Mouse (Mus musculus): ENCODE measurements around the gene Chd8. TPM values are rescaled to one million over a fixed set of nuclear protein-coding genes. Genes with fewer than 3 reads are reported as not detected.

The Chd8 gene
- total RNA-seq, 2 experiments from 2014 or later, result 111 to 126 TPM

DNA sequence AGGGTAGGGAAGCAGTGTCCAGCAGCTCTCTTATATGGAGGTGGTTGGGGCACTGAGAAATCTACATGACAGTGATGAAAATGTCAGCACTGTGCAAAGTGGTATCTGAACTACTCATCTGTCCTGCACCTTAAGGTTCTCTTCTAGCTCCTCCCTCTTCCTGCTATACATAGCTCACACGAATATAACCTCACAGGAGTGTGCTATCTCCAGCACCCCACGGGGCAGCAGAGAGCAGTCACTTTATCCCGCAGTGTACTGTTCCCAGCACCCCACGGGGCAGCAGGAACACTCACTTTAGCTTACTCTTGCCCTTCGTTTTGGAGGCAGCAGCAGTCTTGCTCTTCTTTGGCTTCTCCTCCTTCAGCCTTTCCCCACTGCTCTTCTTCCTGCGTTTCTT lies 25.3 kb downstream of the Chd8 start:
- intact Hi-C loops (cut with DNase I), result no loop called here

DNA sequence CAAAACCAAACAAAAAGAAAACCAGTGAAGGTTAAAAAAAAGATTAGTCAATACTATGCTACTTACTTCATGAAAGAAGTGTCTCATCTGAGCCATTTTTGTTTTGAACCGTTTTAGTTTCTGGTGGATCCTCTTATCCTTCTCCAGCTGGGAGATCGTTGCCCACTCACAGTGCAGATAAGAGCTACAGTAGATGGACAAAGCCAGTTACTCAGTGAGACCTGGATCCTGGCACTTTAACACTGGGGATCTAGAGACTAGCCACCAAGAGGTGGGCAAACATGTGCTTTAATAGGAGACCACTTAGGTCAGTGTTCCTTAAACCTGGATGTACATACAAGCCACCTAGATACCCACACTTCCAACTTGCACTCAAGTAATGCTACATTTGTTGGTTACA lies 31.6 kb downstream of the Chd8 start:
- DNase-seq (ENCODE audit: extremely low spot score in 1 of 2, low spot score in 2 of 2), result no peak
- intact Hi-C loops (cut with DNase I), result loop anchor here (2.0 to 10.0 kb wide), 3 partner anchors 13 to 151 kb away; no protein-coding TSS in a partner anchor

More for the DNA sequence above, 25.3 kb downstream of the Chd8 start:
- no peak for DNase-seq (ENCODE audit: extremely low spot score in 1 of 2, low spot score in 2 of 2)

- intact Hi-C loops (cut with DNase I), result loop anchor here (5.0 kb wide), 1 partner anchor 40 kb away; no protein-coding TSS in a partner anchor
- DNase-seq (ENCODE audit: extremely low spot score in 1 of 2, low spot score in 2 of 2), result no peak
These were observed 40.3 kb downstream of the Chd8 start for GRCm38 (mm10) chr14:52217261-52217660.

DNA sequence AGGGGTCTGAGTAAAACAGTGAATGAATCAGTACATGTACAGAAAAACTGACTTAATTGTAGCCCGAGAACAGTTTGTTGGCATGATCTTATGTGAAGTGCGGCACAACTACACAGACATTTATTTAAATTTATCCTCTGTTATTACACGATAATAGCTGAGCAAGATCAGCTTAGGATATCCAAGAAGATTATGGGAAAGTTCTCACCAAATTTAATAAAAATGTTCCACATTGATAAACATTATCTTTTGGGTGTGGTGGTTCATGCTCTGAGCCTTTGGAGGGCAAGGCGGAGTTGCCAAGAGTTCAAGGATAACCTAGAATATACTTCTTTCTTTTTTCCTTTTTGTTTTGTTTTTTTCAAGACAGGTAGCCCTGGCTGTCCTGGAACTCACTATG lies 58.2 kb downstream of the Chd8 start:
- DNase-seq (ENCODE audit: extremely low spot score in 1 of 2, low spot score in 2 of 2), result no peak
- intact Hi-C loops (cut with DNase I), result loop anchor here (5.0 to 10.0 kb wide), 2 partner anchors 43 to 295 kb away; no protein-coding TSS in a partner anchor

DNA sequence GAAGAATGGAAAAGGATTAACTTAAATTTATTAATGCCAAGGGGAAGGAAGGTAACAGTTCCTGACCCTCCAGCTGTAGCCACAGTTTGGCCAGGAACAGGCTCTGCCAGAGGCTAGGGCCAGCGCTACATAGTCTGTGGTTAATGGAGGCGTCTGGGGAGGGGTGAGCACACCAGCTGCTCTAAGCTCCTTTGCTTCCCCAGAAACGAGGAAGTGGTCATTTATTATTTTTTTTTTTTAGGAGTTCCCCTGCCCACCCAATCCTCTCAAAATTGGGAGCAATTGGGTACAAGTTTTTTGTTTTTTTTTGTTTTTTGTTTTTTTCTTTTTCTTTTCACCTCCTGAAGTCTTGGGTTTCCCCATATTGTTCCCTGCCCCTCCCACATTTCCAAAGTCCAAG lies 59.4 kb downstream of the Chd8 start:
- intact Hi-C loops (cut with DNase I), result loop anchor here (5.0 to 10.0 kb wide), 2 partner anchors 44 to 293 kb away; no protein-coding TSS in a partner anchor
- DNase-seq (ENCODE audit: extremely low spot score in 1 of 2, low spot score in 2 of 2), result no peak

DNA sequence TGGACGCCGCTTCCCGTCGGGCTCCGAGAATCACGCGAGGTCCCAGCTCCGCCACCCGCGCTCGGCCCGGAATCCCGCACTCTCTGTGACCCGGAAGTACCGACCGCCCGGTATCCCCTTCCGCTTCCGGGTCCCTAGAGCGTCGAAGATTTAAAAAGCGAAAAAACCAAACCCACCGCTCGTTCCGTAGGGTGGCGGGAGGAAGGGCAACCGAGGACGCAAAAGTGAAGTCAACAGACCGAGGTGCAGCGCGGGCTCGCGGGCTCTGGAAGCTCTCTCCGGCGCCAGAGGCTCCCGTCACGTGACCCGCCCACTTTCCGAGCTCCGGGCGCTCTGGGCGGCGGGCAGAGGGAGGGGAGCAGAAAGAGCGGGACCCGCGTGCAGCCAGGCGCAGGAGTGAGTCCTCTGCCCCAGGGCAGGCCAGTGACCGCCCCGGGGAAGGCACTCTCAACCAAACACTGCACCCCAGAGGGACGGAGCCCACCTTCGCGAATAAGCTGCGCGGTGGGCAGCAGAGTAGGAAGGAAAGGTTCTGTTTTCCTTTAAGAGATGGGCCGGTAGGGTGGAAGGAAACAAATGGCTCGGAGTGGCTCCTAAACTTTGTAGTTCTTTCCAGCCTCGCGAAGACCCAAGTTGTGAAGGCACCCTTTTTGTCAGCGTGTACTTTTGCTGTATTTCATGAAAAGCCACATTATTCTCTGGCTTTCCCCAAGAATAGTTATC lies 60.3 kb downstream of the Chd8 start, which contains the start of gene Supt16:
Gene Supt16 (minus strand): TSS at position 261 of the 723 bp plus-strand sequence.
- intact Hi-C loops (cut with DNase I), result loop anchor here (5.0 to 10.0 kb wide), 2 partner anchors 45 to 293 kb away; no protein-coding TSS in a partner anchor

DNA sequence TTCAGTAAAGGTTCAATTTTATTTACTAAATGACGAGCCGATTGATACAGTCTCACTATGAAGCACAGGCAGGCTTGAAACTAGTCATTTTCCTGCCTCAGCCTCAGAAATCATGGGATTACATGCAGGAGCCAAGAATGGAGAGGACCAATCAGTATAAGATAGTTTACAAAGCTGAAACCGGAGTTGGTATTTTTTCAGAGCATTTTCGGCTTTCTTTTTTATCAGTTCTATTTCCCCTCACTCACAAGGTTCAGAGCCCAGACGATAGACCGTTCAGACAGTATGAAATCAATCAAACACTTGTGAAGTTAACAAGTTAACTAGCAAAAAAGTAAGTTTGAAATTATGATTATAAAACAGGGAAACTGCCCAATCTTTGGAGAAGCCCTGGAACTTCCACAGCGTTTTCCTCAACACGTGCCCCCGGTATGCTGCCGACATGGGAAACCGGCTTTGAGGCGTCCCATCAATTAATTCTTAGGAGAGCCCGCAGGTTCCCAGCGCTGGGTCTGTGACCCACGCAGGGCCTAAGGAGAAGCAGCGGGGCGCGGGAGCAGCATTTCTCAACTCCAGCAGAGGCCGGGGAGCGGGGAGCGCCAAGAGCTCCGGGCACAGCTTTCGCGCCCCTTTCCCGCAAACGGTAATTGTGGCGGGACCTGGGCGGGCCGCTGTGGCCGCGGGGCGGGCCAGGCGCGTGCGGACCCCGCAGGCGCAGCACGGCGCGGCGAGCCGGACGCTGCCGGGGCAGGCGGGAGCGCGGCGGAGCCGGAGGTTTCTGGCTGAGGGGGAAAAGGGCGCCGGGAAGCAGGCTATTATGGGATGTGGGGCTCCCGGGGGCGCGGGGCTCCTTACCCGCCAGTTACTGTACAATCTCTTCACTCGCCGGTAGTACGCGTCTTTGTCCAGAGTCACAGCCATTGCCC lies 61.1 kb downstream of the Chd8 start:
- intact Hi-C loops (cut with DNase I), result loop anchor here (5.0 to 10.0 kb wide), 2 partner anchors 46 to 292 kb away; no protein-coding TSS in a partner anchor
- peak in 1 of 2 experiments; percentile 45 for DNase-seq (ENCODE audit: extremely low spot score in 1 of 2, low spot score in 2 of 2)

More for the DNA sequence above, 60.3 kb downstream of the Chd8 start, which contains the start of gene Supt16:
- DNase-seq (ENCODE audit: extremely low spot score in 1 of 2, low spot score in 2 of 2), result peak; percentile 73 to 91

DNA sequence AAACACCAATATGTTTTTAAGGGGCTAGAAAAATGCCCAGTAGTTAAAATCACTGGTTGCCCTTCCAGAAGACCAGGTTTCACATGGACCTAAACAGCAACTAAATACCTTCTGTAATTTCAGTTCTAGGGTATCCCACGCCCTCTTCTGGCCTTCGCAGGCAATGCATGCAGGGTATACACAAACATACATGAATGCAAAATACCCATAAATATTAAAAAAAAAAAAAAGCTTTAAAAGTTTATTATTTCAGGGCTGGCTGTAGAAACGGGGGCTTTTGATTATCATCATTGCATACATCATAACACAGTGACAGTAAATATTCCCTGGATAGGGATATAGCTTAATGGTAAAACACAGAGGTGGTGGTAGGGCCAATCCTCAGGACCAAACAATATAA lies 61.9 kb downstream of the Chd8 start:
- peak in 1 of 2 experiments; percentile 43 for DNase-seq (ENCODE audit: extremely low spot score in 1 of 2, low spot score in 2 of 2)
- intact Hi-C loops (cut with DNase I), result loop anchor here (5.0 to 10.0 kb wide), 2 partner anchors 47 to 291 kb away; no protein-coding TSS in a partner anchor

DNA sequence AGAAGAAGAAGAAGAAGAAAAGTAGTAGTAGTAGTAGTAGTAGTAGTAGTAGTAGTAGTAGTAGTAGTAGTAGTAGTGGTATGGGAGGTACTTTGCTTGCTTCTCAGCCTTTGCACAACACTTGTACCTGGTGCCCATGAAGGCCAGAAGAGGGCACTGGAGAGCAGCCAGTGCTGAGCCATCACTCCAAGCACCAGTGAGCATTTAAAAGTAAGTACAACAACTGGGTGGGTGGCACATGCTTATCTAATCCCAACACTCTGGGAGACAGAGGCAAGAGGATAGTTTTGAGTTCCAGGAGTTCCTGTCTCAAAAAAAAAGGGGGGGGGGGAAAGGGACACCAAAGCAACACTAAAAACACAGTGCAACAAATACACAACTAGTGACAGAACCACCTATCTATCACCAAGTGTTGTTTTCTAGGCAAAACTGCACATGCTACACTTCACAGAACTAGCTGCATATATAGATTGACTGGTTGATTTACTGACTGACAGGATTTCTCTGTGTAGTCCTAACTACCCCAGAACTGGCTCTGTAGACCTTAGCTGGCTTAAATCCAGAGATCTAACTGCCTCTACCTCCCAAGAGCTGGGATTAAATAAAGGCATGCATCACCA lies 66.7 kb downstream of the Chd8 start:
- peak in 1 of 2 experiments; percentile 27 for DNase-seq (ENCODE audit: extremely low spot score in 1 of 2, low spot score in 2 of 2)
- intact Hi-C loops (cut with DNase I), result loop anchor here (5.0 to 10.0 kb wide), 2 partner anchors 69 to 286 kb away; no protein-coding TSS in a partner anchor

DNA sequence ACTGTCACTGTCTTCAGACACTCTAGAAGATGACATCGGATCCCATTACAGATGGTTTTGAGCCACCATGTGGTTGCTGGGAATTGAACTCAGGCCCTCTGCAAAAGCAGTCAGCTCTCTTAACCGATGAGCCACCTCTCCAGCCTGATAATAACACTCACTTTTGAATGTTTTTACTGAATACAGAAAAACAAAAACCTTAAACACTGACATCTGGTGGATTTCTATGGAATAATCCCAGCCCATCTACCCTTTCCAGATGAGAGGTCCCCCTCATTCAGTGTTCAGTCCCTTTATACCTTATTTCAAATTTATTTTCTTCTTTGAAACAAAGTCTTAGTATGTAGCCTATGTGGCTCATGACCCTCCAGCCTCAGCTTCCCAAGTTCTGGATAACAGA lies 68.1 kb downstream of the Chd8 start:
- intact Hi-C loops (cut with DNase I), result no loop called here
- no peak for DNase-seq (ENCODE audit: extremely low spot score in 1 of 2, low spot score in 2 of 2)

GRCm38 (mm10) chr14:52188788-52189187 lies 68.8 kb downstream of the Chd8 start:
- intact Hi-C loops (cut with DNase I), result no loop called here
- DNase-seq (ENCODE audit: extremely low spot score in 1 of 2, low spot score in 2 of 2), result no peak

DNA sequence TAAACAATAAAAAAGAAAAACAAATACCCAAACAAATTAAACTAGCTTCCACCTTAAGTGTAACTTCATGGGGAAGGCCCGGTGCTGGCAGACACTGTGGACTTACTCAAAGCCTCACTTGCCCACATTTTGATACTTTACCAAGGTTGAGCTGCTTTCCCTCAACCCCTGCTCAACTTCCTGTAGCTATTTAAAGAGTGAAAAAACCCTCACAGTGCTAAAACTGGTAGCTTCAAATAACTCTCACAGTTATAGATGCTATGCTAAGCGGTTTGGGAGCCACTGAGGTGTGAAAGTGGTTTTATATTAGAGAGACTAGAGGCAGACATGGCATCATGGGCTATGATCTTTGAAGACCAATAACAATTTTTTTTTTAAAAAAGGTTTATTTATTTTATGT lies 91.0 kb downstream of the Chd8 start:
- intact Hi-C loops (cut with DNase I), result no loop called here

GRCm38 (mm10) chr14:52160911-52161310 lies 96.7 kb downstream of the Chd8 start:
- intact Hi-C loops (cut with DNase I), result no loop called here

More for the DNA sequence above, 91.0 kb downstream of the Chd8 start:
- DNase-seq (ENCODE audit: extremely low spot score in 1 of 2, low spot score in 2 of 2), result no peak

DNA sequence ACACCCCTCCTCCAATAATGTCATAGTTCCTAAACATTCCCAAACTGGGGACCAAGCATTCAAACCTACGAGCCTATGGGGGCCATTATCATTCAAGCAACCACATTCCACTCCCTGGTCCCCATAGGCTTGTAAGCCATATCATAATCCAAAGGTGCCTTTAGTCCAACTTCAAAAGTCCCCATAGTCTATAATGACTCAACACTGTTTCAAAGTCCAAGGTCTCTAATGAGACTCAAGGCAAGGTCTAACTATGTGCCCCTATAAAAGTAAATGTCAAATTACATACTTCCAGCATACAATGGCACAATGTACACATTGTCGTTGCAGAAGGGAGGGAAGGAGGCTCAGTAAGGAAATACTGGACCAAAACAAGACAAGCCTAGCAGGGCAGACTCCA lies 102.6 kb downstream of the Chd8 start:
- intact Hi-C loops (cut with DNase I), result no loop called here
- DNase-seq (ENCODE audit: extremely low spot score in 1 of 2, low spot score in 2 of 2), result no peak

More at GRCm38 (mm10) chr14:52160911-52161310, 96.7 kb downstream of the Chd8 start:
- no peak for DNase-seq (ENCODE audit: extremely low spot score in 1 of 2, low spot score in 2 of 2)

DNA sequence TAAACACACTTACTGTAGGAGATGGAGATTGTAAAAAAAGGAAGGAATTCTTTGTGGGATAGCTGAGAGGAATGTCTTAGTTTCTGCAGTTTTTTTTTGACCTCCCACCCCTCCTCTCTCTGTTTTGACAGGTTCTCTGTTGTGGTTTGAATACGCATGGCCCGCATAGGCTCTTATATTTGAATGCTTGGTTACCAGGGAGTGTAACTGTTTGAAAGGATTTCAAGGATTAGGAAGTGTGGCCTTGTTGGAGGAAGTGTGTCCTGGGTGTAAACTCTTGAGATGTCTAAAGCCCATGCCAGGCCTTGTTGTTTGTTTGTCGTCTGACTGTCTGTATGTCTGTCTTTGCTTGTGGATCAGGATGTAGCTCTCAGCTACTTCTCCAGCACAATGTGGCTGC lies 105.0 kb downstream of the Chd8 start:
- intact Hi-C loops (cut with DNase I), result no loop called here
- no peak for DNase-seq (ENCODE audit: extremely low spot score in 1 of 2, low spot score in 2 of 2)

GRCm38 (mm10) chr14:52152179-52152578 lies 105.4 kb downstream of the Chd8 start:
- intact Hi-C loops (cut with DNase I), result no loop called here
- peak in 1 of 2 experiments; percentile 49 for DNase-seq (ENCODE audit: extremely low spot score in 1 of 2, low spot score in 2 of 2)

GRCm38 (mm10) chr14:52149888-52150287 lies 107.7 kb downstream of the Chd8 start:
- intact Hi-C loops (cut with DNase I), result no loop called here
- no peak for DNase-seq (ENCODE audit: extremely low spot score in 1 of 2, low spot score in 2 of 2)

All from left cerebral cortex, postnatal 10 days (tissue).